Mouse (Mus musculus) T-helper 2 cell (primary cell): ENCODE measurements around the gene Ccdc149.

Experiments used
- in situ Hi-C: fragments of 300-600 bp; cut with MboI, MseI; formaldehyde crosslinking; loops from one replicate; pipeline ENCODE4 v1.15.1; 2025; ENCODE audit warnings: high pct_unique_total_duplicates

Ccdc149 gene

GRCm38 (mm10) chr5:52383748-52384147, 87.6 kb downstream of the Ccdc149 start:
- in situ Hi-C loops, result no loop called here

DNA sequence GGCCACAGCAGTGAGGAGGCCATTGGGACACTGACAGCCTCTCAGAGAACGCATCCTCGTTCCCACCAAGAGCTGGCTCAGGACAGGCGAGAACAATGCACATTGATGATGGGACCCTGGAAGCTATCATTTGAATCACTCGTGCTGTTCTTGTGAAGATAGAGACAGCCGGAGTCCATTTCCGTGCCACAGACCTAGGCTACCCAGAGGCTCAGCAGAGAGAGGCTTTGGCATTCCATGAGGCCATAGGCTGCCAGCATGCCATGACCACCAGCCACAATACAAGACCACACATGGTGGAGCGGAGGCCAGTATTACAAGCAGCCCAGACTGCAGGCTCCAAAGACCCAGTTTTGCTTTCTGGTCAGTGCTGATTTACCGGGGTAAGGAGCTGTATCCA, 88.5 kb downstream of the Ccdc149 start:
- in situ Hi-C loops, result no loop called here

DNA sequence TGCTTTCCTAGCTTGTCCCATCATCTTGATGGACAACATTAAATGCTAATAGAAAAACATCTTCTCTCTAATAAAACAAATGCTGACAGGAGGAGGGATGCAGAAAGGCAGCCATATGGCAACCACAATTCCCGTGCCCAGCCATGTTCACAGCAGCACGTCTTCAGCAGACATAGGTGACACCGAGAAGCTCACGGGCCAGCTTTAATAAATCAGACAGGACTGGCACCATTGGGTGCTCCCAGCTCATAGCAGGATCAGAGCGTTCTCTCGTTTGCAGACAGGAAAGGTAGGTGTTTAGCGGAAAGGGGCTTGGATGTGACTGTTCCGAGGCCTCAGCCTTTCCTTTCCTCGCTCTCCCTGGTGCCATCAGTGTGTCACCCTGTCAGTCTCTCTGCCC, 95.5 kb downstream of the Ccdc149 start:
- in situ Hi-C loops, result no loop called here

GRCm38 (mm10) chr5:52370901-52371300, 100.4 kb downstream of the Ccdc149 start:
- in situ Hi-C loops, result loop anchor here (25.0 kb wide), 1 partner anchor 1534 kb away; no protein-coding TSS in a partner anchor

- in situ Hi-C loops, result loop anchor here (25.0 kb wide), 1 partner anchor 1531 kb away; no protein-coding TSS in a partner anchor
Observed at GRCm38 (mm10) chr5:52367866-52368840, 103.2 kb downstream of the Ccdc149 start.

DNA sequence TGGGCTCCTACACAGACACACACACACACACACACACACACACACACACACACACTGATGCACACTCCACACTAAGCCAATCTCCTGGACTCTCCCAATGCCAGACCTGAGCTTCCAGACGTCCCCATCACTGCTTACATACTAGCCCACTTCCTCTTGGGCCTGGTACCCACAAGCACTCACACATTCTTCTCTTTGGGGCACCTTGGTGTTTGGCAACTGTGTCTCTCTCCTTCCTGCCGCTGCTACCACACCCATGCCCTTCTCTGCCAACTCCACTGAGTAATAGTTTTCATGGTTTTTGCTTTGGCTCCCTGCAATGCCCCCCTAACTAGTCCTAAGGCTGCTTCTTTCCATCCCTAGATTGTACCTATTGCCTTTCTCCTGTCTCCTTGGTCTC, 104.7 kb downstream of the Ccdc149 start:
- in situ Hi-C loops, result loop anchor here (25.0 kb wide), 1 partner anchor 1529 kb away; no protein-coding TSS in a partner anchor

DNA sequence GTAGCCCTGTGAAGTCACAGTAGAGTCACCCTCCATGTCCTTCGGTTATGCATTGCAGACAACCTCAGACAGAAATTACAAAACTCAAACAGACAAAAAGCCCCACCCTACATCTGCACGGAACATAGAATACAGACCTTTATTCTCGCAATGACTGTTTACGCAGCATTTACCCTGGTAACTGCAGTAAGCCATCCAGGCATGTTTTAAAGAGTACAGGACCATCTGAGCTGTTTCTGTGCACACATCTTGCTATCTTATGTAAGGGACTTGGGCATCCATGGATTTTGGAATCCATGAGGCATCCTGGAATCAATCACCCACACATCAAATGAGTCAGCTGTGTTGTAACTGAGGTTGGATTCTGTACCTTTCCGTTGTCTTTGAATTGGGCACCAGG, 105.4 kb downstream of the Ccdc149 start:
- in situ Hi-C loops, result loop anchor here (25.0 kb wide), 1 partner anchor 1529 kb away; no protein-coding TSS in a partner anchor

DNA sequence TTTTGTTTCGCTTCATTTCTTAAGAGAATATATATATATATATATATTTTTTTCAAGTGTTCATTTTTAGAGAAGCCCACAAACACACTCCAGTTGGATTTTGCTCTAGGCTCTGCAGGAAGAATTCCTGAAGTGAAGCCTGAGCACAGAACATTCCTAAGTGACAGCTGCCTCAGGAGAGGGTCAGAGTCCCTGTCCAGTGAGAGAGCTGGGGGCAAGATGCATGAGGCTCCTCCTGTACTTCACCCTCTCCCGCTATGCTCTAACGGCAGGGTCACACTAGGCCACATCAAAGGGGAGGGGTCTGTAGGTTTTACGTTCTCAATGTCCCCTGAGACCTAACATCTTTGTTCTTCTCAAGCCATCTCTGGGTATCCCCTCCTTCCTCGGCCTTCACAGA, 106.8 kb downstream of the Ccdc149 start:
- in situ Hi-C loops, result loop anchor here (25.0 kb wide), 1 partner anchor 1527 kb away; no protein-coding TSS in a partner anchor

GRCm38 (mm10) chr5:52363468-52364150, 107.7 kb downstream of the Ccdc149 start, which contains the start of gene Sod3:
Sod3 (plus strand) TSS chr5:52363791.
- in situ Hi-C loops, result loop anchor here (25.0 kb wide), 1 partner anchor 1526 kb away; no protein-coding TSS in a partner anchor

DNA sequence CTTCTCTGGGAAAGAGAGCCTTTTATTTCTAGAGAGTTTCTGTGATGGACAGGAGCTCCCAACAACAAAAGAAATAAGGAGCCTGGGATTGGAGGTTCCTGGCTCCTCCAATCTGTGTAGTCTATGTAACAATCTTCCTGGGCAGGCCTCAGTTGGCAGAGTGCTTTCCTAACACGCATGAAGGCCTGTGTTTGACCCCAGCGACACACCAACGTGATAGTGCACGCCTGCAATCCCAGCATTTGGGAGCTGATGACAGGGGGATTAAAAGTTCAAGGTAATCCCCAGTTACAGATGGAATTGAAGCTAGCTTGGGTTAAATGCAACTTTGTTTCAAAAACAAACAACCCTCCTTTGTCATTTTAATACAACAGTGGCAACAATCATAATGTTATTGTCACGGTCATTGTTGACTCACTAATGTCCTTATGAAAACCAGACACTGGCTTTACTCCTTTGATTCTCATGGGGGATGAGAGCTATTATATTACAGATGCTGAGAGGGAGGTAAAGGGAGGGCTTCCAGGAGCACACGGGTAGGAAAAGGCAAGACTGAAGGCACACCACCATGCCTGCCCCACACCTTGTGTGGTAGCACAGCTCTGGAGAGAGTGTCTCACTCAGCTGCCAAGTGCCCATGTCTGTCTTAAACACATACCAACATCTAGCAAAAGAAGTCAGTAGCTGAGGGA, 108.4 kb downstream of the Ccdc149 start:
- in situ Hi-C loops, result loop anchor here (25.0 kb wide), 1 partner anchor 1526 kb away; no protein-coding TSS in a partner anchor

GRCm38 (mm10) chr5:52360286-52361049, 110.9 kb downstream of the Ccdc149 start:
- in situ Hi-C loops, result loop anchor here (25.0 kb wide), 1 partner anchor 1523 kb away; no protein-coding TSS in a partner anchor

GRCm38 (mm10) chr5:52358120-52358519, 113.2 kb downstream of the Ccdc149 start:
- in situ Hi-C loops, result loop anchor here (25.0 kb wide), 1 partner anchor 1521 kb away; no protein-coding TSS in a partner anchor

- in situ Hi-C loops, result loop anchor here (25.0 kb wide), 1 partner anchor 1520 kb away; no protein-coding TSS in a partner anchor
Observed at GRCm38 (mm10) chr5:52357175-52357754, 114.1 kb downstream of the Ccdc149 start.

GRCm38 (mm10) chr5:52355612-52356011, 115.7 kb downstream of the Ccdc149 start:
- in situ Hi-C loops, result loop anchor here (25.0 kb wide), 1 partner anchor 1518 kb away; no protein-coding TSS in a partner anchor

- in situ Hi-C loops, result loop anchor here (25.0 kb wide), 1 partner anchor 1517 kb away; no protein-coding TSS in a partner anchor
Observed at GRCm38 (mm10) chr5:52354441-52354840, 116.9 kb downstream of the Ccdc149 start.

GRCm38 (mm10) chr5:52352730-52353129, 118.6 kb downstream of the Ccdc149 start:
- in situ Hi-C loops, result loop anchor here (25.0 kb wide), 1 partner anchor 1515 kb away; no protein-coding TSS in a partner anchor

DNA sequence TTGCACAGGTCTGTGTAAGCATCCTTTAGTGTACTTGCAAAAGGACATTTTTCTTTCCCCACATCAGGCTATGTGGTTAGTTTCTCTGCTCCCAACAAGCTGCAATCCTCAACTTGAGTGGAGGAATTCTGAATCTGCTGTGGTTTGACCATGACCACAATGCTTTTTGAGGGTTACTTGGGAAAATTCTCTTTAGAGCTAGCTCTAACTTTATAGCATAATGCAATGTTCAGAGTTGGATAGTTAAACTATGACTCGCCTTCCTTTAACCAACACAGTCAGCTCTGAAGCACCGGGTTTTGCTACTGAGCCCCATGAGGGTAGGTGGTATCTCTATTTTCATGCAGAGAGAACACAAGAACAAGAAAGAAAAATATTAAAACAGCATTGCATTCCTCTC, 119.8 kb downstream of the Ccdc149 start:
- in situ Hi-C loops, result loop anchor here (25.0 kb wide), 1 partner anchor 1514 kb away; no protein-coding TSS in a partner anchor

GRCm38 (mm10) chr5:52350451-52350850, 120.9 kb downstream of the Ccdc149 start:
- in situ Hi-C loops, result loop anchor here (25.0 kb wide), 1 partner anchor 1513 kb away; no protein-coding TSS in a partner anchor

GRCm38 (mm10) chr5:52346890-52347289, 124.4 kb downstream of the Ccdc149 start:
- in situ Hi-C loops, result no loop called here

- in situ Hi-C loops, result no loop called here
Observed at GRCm38 (mm10) chr5:52339134-52339533, 132.2 kb downstream of the Ccdc149 start.
